ENCODE assay signal across 9 mouse cellular contexts in the genomic region with DNA sequence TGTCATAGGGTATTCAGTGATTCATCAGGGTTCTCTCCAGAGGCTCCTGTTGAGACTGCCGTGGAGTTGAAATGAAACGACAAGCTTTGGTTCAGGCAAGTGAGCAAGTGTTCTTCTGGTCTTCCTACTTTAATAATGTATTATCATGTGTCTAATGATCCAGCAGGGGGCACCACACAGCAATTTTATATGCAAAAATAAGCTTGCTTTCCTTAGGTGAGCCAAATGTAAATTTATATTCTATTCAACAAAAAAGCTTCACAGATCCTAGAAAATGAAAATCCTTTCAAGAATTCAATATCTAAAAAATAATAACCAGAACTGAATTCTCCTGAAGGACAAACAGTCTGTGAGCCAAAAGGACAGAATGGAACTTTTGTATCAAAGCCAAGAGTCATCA. TPM values are rescaled to one million over a fixed set of nuclear protein-coding genes. Genes with fewer than 3 reads are reported as not detected.
DNase-seq lines count a peak whose midpoint lies in the region; ATAC-seq and TF ChIP-seq lines count a peak whose summit lies in the region.
"Had no signal": no experiment of that assay in that cellular context is flagged by ENCODE, and none has a peak within 500 bp of the region (broad histone marks: within the 10 kb centered on the region; RNA-seq: fewer than 3 reads in every experiment).

No protein-coding gene starts in this region.

- no peak overlapping the region for H3K9ac ChIP-seq in hindbrain, postnatal 0 days (replicated peaks; ENCODE audit: low read length)
- H3K9ac ChIP-seq: embryonic facial prominence, embryonic 12.5 days had no signal

- peak; percentile 60; the same call in 1 of the 2 replicates for ATAC-seq in hindbrain, postnatal 0 days
- peak; percentile 70 for ATAC-seq in megakaryocyte progenitor cell, adult 5-6 weeks (replicated peaks; ENCODE audit: poor library complexity)
- ATAC-seq in inflammation-experienced regulatory T-cells, adult 6 months, result no peak

- WGBS in hindbrain, postnatal 0 days, result 21% methylated on average over 2 of the region's 2 CpGs

- intact Hi-C loops in heart, postnatal 25 days (cut with DNase I), result loop anchor here (5.0 kb wide), 2 partner anchors 439 to 504 kb away; no protein-coding TSS in a partner anchor

- peak; percentile 59 for DNase-seq in heart, adult 8-10 months (ENCODE audit: low spot score)
- no peak for DNase-seq in heart, postnatal 25 days (ENCODE audit: low spot score)
- DNase-seq in urinary bladder, postnatal 14 days (ENCODE audit: low spot score), result peak; percentile 66
- no peak for DNase-seq in urinary bladder, postnatal 10 days (ENCODE audit: low spot score)
- DNase-seq in c-Kit-positive CD71-positive TER-119-negative erythroid progenitor cells, embryonic 14.5 days (ENCODE audit: low read depth), result peak; percentile 34
- peak; percentile 90 for DNase-seq in hindbrain, postnatal 0 days (ENCODE audit: low spot score)

- H3K9me3 ChIP-seq in hindbrain, postnatal 0 days (ENCODE audit: low read length), result no peaks in the 10 kb centered on the region
- H3K9me3 ChIP-seq: embryonic facial prominence, embryonic 12.5 days had no signal

- no peak overlapping the region for H3K4me2 ChIP-seq in hindbrain, postnatal 0 days (ENCODE audit: low read depth, low read length)
- H3K4me2 ChIP-seq: embryonic facial prominence, embryonic 12.5 days had no signal

- H3K36me3 ChIP-seq in hindbrain, postnatal 0 days (ENCODE audit: insufficient read depth, low read length), result no peaks in the 10 kb centered on the region; the same call in 1 of the 2 replicates
- H3K36me3 ChIP-seq: embryonic facial prominence, embryonic 12.5 days had no signal

- H3K27ac ChIP-seq in hindbrain, postnatal 0 days, result no peak overlapping the region
- H3K27ac ChIP-seq: embryonic facial prominence, embryonic 12.5 days had no signal

- no peak overlapping the region for H3K4me3 ChIP-seq in hindbrain, postnatal 0 days (ENCODE audit: low read length)
- H3K4me3 ChIP-seq: embryonic facial prominence, embryonic 12.5 days had no signal

- H3K4me1 ChIP-seq in hindbrain, postnatal 0 days (ENCODE audit: insufficient read depth, low read length), result peaks cover 3% of the 10 kb centered on the region; the same call in 1 of the 2 replicates

- H3K27me3 ChIP-seq in hindbrain, postnatal 0 days (ENCODE audit: insufficient read depth, low read length), result no peaks in the 10 kb centered on the region
- H3K27me3 ChIP-seq: embryonic facial prominence, embryonic 12.5 days had no signal

- peak; percentile 69 for TF ChIP-seq CTCF in hindbrain, postnatal 0 days (IDR thresholded peaks at IDR 0.05; ENCODE audit: low read depth)

RNA-seq across cellular contexts. Expression of a gene that starts 36.5 kb away (rescaled TPM):
- 10 to 100 TPM; 55.7 to 58.8 (median 56.9) TPM for total RNA-seq in heart, adult 8-10 months (2022)
- total RNA-seq in heart, postnatal 25 days (2021), result 10 to 100 TPM; 61.4 to 64.3 TPM
- 63.1 and 112 TPM in 2 replicates for total RNA-seq in hindbrain, postnatal 0 days (2014; rRNA removed)
- 204 and 211 TPM in 2 replicates for polyA plus RNA-seq in hindbrain, postnatal 0 days (2015; fragmentation: Nextera tagmentation; extraction: Ambion mirVana)
- 77.6 and 78.2 TPM in 2 replicates for total RNA-seq in megakaryocyte progenitor cell, adult 5-6 weeks (2015)
- total RNA-seq in megakaryocyte progenitor cell, adult 5-6 weeks (2017), result 113 and 134 TPM in 2 replicates
- 100 to 1,000 TPM; 174 to 189 (median 182) TPM for polyA plus RNA-seq in inflammation-experienced regulatory T-cells, adult 6 months (2017; shearing (Covaris generic))

Comparison
In these comparisons a context has a peak if more than half of its experiments do, and no peak if none do; other contexts are left out.
1. DNase-seq: peak in heart, adult 8-10 months (single experiment), urinary bladder, postnatal 14 days (single experiment), c-Kit-positive CD71-positive TER-119-negative erythroid progenitor cells, embryonic 14.5 days (single experiment) and hindbrain, postnatal 0 days (single experiment); none in heart, postnatal 25 days (single experiment) and urinary bladder, postnatal 10 days (single experiment).